Mouse (Mus musculus) c-Kit-positive CD71-positive TER-119-negative erythroid progenitor cells, embryonic 14.5 days (primary cell): Measurements from ENCODE around the gene Sh3pxd2b.

ENCODE experiments used
- DNase-seq: peaks from one replicate; pipeline ENCODE4 v3.0.0-alpha.2; 2013; ENCODE audit warnings: low read depth

Gene Sh3pxd2b

DNA sequence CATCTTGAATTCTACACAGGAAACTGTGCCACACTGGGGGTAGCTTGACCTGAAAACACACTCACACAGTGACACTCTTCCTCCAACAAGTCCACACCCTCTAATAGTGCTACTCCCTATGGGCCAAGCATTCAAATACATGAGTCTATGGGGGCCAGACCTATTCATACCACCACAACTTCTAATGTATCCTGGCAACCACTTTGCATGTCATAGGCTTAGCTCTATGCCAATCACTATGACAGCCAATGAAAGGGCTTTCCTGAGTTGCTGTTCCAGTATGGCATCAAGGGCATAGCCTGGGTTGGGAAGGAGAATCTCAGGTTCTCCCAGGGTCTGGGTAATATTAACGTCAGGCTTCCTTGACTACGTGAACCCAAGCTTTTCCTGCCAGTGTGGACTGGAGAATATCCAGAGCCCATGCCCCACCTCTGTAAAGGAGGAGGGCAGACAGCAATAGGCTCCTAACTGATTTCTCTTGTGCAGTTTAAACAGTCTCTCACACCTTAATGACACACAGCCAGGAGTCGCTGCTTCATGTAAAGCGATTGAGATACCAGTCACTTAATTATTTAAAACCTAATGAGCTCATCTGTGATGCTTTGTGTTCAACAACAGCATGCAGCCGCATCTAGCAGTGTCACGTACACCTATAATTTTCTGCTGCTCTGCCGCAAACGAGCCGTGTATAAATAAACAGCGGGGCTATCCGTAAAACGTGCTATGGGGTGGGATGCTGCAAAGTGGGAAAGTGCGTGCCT lies 25.8 kb downstream of the Sh3pxd2b start:
- no peak for DNase-seq

DNA sequence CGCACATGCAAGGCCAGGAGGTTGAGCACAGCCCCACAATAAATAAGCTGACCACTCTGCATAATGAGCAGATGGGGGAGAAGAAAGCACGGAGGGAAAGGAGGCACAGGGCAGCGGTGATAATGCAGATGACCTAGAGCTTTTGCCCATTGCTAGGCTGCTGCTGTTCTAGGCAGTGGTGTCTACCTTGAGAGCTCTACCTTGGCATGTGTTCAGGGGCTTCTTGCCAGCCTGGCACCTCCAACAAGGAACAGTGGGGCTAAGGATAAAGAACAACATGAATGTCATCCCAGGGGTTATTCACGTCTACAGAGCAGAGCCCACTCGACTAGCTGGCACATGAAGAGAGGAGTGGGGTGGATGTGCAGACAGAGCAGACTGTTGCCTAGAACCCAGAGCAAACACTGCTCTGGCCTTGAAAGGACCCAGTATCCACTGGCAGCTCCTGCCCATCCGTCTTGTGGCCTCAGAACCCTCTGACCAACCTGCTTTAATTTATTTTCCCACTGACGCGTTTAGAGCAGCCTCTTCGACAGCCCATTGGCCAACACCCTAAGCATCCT lies 26.5 kb downstream of the Sh3pxd2b start:
- no peak for DNase-seq

DNA sequence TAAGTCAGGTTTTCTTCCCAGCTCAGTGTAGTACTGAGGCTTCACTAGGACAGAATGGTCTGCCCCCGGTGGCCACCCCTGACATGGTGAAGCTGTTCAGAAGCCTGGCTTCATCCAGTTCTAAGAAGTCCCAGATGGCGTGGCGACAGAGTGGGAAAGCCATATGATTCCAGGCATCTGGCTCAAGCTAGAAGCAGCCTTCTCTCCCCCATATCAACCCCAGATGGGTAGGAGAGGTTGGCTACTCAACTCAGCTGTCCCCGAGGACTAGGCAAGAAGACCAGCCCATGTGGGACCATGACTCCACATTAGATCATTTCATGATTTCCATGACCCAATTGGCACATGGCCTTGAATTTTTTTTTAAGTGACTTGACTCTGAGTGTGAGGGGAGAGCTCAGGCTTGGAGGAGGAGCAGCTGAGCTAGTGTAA lies 27.5 kb downstream of the Sh3pxd2b start:
- no peak for DNase-seq

DNA sequence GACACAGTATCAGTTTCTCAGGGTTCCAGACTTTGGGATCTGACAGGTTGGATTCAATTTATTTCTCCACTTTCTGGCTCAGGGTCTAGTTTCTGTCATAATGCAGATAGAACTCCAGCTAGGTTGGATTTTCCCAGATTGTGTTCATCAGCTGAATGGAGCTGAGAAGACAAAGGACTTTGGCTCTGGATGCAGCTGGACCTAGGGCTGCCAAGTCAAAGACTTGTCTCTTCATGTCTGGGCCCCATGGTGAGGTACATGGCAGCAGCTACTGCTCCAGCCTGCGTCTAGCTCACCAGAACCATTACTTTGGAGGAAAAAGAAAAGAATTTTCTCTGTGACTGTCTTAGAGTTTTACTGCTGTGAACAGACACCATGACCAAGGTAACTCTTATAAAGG lies 28.5 kb downstream of the Sh3pxd2b start:
- DNase-seq = no peak

DNA sequence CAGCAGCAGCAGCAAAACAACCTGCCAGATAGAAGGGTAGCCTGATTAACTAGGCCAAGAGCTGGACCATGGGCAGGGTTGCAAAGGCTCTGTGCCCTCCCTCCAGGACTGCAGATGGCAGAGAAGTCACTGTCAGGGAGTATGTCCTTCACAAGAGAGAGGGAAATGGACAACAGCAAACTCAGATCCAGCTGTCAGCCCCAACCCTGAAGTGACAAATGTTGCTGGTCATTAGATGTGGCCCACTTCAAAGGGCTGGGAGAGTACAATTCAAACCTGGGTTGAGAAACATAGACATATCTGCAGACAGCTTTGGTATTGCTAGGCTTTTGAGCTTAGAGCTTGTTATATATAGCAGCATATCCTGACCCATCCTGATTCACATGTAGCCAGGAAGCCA lies 32.3 kb downstream of the Sh3pxd2b start:
- no peak for DNase-seq

DNA sequence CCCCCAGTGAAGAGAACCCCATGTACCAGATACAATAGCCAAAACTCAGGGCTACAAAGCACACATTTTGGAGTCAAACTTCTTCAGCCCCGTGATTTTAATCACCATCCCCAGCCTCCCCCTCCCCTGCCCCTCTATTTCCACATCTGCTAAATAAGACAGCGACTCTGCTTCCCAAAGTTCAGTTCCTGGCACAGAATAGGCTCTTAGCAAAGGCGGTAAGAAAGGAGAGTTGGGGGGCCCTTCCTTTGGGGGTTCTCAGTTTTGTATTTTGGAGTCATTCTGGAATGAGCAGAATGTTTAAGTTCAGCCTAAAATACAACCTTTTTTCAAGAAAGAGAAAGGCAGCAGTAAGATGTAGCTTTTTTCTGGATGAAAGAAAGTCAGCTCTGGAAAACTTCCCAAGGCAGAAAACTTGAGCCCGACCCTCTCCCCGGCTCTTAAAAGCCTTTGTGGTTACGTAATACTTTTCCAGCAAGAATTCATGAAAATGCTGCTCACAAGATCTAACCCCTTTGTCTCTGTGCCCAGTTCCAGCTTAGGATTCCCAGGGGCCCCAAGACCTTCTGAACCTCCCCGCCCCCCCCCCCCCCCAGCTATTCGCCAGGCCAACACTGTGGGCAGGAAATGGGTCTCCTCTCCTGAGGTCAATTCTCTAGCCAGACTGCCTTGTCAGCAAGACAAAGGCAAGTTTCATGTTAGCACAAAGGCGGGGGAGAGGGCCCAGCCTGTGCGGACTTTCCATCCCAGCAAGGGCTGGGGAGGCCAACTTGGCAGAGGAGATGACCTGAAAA lies 35.9 kb downstream of the Sh3pxd2b start:
- no peak for DNase-seq

DNA sequence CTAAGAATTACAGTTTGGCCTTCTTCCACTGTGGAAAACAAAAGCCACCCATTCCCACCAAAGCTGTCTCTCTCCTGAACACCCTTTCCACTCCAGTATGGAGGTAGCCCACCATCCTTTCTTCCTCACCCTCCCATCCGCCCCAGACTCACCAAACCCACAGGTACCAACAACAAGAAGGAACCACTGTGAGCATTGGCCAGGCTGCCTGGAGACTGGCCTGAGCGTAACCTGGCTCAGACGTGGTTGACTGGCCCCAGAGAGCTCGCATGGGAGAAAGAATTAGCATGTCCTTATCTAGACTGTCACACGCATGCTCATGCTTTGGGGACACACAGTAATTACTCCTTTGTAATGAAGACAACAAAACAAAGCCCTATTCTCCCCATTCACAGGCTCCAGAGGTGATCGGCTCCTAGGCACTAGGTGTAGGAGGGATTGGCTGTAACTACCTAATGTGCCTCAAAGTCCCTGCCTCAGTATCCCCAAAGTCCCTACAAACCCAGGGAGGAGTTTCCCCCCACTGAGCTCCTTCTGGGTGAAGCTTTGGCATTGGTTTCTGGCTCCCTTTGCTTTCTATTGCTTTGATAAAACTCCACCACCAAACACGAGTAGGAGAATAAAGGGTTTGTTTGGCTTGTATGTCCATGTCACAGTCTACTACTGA lies 36.6 kb downstream of the Sh3pxd2b start:
- DNase-seq = no peak

DNA sequence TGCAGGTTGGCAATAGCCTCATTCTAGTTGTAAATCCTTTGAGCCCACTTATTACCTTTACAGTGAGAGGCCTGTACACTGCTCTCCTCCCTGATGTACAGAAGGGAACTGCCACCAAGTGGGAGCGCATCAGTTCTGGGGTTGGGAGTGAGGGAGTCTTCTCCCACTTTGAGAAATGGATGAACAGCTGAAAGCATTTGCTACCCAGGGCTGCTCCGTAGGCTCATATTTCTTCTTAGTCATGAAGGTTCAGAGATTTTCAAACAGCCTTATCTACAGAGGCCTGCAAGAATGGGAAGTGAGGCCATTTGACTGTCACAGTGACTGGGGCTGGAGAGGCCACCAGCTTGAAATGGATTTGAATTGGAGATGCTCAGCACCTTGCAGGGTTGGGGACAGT lies 38.4 kb downstream of the Sh3pxd2b start:
- DNase-seq = no peak

DNA sequence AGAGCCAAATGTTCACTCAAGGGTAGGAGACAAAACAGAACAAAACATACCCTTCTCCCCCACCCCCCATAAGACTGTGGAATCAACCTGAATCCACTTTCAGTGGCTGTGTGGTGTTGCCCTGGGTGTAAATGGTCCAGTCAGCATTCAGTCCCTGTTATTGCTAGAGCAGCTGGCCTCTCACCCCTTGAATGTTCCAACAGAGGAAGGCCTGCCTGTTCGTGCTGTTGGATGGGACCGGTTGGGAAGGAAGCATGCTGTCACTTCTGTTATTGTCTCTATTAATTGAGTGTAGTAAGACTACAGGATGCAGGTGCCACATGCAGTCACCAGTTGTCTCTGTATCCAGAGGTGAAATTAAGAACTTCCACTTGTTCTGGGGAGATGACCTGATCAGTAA lies 40.4 kb downstream of the Sh3pxd2b start:
- DNase-seq = no peak

DNA sequence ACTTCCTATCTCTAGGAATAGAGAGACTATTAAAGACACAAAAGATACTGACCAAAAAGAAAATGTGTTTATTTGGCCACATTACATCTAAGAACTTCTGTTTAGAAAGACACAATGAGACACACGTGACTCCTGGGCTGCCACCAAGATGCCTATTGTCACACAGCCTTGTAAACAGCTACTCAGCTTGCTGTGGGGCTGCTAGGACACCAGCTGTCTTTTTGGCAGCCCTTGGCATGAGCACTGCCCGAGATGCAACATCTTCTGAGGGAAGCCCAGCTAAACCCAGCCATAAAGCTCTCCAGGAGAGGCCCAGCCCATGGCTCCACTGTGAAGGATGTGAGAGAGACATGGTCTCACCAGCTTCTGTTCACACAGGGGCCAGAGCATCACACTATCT lies 45.5 kb downstream of the Sh3pxd2b start:
- DNase-seq = no peak

DNA sequence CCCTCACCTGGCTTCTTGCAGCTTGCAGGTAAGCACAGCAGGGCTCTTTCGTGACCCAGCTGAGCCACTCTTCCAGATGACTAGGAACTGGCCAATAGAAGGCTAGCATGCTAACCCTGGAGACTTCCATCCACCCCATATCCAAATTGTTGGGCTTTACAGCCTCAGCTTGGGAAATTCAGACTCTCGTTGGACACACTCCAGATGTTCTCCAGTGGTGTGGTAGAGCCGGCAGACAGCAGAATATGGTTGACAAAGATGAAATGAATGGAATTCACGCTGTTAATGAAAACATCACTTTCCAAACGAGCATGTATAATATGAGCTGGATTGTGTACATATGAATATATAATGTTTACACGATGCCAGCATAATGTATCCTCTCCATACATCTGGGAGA lies 48.2 kb downstream of the Sh3pxd2b start:
- no peak for DNase-seq

DNA sequence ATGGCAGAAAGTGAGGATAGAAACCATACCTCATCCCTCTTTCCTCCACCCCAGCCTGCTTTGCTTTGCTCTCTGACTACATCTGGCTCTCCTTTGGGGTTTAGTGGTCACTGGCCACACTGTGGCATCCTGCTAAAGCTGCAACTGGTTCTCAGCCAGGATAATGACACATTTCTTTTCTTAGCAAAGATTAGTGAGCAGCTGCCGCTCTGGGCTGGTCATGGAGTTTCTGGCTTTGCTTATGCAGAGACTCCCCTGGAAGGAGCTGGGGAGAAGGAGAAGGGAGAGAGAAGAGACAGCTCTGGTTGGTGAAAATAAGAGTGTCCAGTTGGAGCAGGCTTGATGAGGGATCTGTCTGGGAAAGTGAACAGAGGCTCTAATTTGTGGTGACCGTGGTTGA lies 50.8 kb downstream of the Sh3pxd2b start:
- DNase-seq = no peak

DNA sequence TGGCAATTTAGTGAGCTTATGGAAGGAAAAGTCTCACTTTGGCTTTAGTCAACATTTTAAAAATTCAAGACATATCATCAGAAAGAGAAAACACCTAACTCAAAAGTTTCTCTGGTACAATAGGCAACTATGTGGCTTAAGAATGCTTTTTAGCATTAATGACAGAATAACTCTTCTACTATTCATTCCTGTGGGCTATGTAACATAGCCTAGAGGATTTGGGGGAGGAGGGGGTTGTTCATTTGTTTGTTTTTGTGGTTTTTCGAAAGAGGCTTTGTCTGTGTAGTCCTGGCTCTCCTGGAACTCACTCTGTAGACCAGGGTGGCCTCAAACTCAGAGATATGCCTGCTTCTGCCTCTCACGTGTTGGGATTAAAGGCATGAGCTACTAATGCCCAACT lies 51.6 kb downstream of the Sh3pxd2b start:
- no peak for DNase-seq

DNA sequence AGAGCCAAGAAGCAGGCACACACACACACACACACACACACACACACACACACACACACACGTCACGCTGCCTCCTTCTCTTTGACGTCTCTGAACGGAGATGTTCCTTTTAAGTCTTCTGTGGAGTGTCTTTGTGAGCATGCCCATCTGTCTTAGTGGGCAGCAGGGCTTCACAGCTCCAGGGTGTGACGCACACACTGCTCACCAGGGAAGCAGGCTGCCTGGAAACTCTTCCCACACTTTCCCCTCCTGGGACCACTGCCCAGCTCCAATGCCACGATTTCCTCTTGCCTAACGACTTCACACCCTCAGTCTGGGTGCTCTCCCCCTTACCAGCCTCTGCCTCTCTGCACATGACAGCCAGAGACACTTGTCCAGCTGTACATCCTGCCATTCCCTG lies 55.1 kb downstream of the Sh3pxd2b start:
- DNase-seq = no peak

DNA sequence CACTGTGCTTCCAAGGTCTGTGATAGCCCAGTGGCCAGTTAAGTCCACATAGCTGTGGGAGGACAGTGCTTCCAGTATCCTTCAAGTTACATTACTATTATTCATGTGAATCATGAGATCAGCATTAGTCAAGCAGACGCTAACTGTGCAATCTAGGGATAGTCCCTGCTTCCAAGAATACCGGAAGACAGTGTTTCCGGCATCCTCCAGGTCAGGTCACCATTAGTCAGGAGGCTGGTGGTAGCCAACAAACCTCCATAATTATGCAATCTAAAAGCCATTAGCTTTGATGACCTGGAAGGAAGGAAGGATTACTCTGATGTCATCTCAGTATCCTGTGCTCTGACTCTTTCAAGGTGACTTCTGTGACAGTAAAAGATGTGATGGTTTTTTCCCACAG lies 57.1 kb downstream of the Sh3pxd2b start:
- no peak for DNase-seq

DNA sequence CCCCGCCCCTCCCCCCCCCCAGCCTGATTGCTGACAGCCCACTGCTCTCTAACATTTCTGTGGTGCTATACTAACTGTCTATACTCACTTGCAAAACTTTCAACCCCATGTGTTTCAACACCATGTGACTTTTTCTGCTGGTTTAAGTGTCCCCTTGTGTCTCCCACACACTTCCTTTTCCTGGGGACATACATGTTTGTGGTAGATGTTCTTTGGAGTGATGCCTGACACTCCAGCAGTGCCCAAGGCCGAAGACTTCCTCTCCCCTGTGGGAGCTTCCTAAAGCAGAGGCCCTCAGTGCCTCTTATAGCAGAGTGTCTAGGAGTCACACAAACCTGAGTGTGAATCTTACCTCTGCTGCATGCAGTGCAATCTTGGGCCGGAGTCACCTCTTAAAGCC lies 60.2 kb downstream of the Sh3pxd2b start:
- DNase-seq = no peak

DNA sequence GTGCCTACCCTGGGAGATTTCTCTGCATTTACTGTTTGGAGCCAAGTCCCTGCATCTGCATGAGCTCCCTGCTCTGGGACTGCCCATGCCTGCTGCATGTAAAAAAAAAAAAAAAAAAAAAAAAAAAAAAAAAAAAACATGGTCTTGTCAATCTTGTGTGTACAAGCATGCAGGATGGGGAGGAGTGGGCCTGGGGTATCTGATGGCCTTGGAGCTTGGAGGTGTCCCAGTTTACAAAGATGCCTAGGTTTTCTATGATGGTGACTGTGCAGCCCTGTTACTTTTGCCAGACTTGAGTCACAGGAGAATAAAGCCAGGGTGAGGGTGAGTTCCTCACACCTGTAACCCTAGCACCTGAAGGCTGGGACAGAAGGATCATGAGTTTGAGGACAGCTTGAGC lies 61.4 kb downstream of the Sh3pxd2b start:
- DNase-seq = no peak

DNA sequence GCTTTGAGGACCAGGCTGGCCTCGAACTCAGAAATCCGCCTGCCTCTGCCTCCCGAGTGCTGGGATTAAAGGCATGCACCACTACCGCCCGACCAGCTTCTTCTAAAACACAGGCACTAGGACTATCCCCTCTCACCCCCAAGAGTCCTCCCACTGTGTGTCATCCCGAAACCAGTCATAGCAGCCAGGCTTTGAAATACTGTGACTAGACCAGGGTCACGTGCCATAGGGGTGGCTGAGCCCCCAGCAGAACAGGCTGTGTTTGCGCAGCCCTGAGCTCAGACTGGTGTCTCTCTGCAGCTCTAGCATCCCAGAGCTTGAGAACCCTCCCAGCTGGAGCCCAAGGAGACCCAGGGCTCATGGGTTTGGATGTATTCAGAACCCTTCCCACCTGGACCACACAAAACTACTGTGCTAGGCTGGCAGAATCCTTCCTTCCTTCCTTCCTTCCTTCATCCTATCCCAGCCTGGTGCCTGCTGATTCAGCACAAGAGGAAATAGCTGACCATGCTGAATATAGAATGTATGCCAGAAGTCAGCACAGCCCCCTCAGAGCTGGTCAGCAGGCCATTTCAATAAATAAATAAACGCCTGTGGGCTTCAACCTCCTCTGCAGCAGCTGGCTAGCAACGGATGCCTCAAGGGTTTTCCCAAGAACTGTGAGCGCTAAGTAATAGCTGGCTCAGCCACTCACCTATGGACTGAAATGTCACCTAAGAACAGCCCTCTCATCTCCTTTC lies 62.4 kb downstream of the Sh3pxd2b start:
- no peak for DNase-seq

DNA sequence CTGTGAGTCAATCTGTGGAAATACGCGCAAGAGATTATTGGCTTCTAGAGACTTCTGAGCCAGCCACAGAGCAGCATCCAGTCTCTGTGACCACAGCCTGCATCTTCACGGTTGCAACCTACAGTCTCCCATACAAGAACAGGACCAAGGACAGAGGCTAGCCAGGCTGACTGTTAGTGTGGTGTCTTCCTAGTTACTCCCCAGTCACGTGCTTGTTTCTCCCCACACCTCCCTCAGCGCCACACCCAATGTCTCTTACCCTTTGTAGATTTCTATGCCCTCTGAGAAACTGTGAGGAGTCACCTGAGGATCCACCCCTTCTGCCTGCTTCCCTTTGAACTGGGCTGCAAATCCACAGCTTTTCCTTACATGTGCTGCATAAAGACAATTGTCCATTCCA lies 72.4 kb downstream of the Sh3pxd2b start:
- no peak for DNase-seq

DNA sequence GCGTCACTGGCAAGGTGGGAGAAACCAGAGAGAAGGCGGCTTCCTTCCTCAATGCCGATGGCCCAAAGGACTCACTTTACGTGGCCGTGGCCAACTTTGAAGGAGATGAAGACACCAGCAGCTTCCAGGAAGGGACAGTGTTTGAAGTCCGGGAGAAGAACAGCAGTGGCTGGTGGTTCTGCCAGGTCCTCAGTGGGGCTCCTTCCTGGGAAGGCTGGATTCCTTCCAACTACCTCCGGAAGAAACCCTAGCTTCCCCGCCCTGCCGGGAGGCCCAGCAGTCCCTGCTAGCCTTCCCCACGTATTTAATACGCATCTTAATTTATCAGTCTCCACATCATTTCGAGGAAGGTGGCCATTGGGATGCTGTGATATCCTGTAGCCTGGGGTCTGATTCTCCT lies 75.7 kb downstream of the Sh3pxd2b start:
- no peak for DNase-seq

DNA sequence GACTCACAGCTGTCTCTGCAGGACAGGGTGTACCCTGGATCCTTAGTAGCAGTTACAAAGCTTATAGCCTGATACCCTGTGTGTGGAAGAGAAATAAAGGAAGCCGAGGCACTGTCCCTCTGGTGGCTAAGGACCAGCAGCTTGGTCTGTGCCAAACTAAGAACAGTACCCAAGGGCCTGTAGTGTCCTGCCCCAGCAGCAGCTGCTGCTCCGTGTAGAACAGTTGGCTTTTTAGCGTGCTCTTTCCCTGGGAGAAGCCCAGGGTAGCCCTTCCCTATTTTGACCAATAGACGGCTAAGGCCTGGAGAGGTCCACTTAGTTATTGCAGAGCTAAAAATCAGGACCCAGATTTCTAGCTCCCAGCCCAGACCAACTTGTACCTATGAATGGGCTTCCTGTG lies 77.0 kb downstream of the Sh3pxd2b start:
- no peak for DNase-seq

DNA sequence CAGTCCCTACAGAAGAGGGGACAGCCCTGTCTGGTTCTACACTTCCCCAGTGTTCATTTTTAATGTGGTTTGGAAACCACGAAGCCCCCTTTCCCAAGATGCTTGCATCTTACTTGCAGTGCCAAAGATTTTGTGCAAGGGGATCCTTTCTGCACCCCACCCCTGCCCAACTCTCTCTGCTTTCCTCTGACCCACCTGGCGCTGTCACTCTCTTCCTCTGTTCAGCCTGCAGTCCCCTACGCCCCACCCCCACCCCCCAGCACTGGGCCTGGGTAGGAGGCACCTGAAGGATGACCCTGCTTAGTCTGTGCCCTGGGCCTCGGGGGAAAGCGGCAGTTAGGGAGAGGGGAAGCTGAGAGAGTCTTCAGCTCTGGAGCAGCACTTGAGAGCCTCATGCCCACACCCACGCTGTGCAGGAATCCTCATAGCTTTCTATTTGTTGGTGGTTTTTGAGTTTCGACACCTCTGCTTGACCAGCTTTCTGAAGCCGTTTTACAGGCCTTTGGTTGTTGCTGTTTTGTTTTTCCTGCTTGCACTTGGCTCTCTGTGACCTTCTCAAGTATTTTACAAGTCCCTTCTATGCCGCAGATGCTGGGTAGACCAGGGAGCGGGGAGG lies 77.5 kb downstream of the Sh3pxd2b start:
- DNase-seq = no peak
